Mouse (Mus musculus) forebrain, embryonic 14.5 days (tissue): ENCODE measurements around the gene Wasf1. TPM values are rescaled to one million over a fixed set of nuclear protein-coding genes. Genes with fewer than 3 reads are reported as not detected.

Source experiments
- ATAC-seq: fragments of 200-750 bp; cut with Nextera tagmentation; 2 replicates; pipeline ENCODE4 v1.8.0; 2017; ENCODE audit warnings: mild to moderate bottlenecking, moderate library complexity
- DNase-seq: peaks from one replicate; pipeline ENCODE4 v3.0.0-alpha.2; 2015; ENCODE audit warnings: low spot score
- H3K27ac ChIP-seq: fragments of 300-500 bp; sonication (generic); 2 replicates; pipeline ENCODE4 v1.5.1; 2014; ENCODE audit warnings: low read depth, mild to moderate bottlenecking, control low read depth, low read length, moderate library complexity
- H3K27me3 ChIP-seq: fragments of 300-500 bp; sonication (generic); replicated peaks from 2 replicates; pipeline ENCODE4 v1.6.1; 2014; ENCODE audit warnings: low read length, control low read depth, mixed read lengths; ENCODE audit not compliant: control insufficient read depth, insufficient read depth
- H3K36me3 ChIP-seq: fragments of 300-500 bp; sonication (generic); 2 replicates; pipeline ENCODE4 v1.6.1; 2014; ENCODE audit warnings: low read length, control low read depth; ENCODE audit not compliant: control insufficient read depth, insufficient read depth
- H3K4me1 ChIP-seq: fragments of 300-500 bp; sonication (generic); 2 replicates; pipeline ENCODE4 v1.6.1; 2014; ENCODE audit warnings: antibody characterized with exemption, low read length, control low read depth; ENCODE audit not compliant: control insufficient read depth, insufficient read depth
- H3K4me2 ChIP-seq: fragments of 300-500 bp; sonication (generic); 2 replicates; pipeline ENCODE4 v1.6.1; 2014; ENCODE audit warnings: mild to moderate bottlenecking, control low read depth, low read length
- H3K4me3 ChIP-seq: fragments of 300-500 bp; sonication (generic); 2 replicates; pipeline ENCODE4 v1.5.1; 2014; ENCODE audit warnings: low read depth, low read length, control low read depth
- H3K9ac ChIP-seq: fragments of 300-500 bp; sonication (generic); 2 replicates; pipeline ENCODE4 v1.6.1; 2014; ENCODE audit warnings: mild to moderate bottlenecking, low read length, control low read depth, moderate library complexity
- H3K9me3 ChIP-seq: fragments of 300-500 bp; sonication (generic); replicated peaks from 2 replicates; pipeline ENCODE4 v1.6.1; 2016; ENCODE audit warnings: low read length, control low read depth, mixed read lengths; ENCODE audit not compliant: control insufficient read depth
- WGBS: fragments of 180-500 bp; shearing (Covaris S2); extraction: QIAGEN DNeasy Blood & Tissue Kit; methylation state at CpG from one replicate; pipeline ENCODE4 v1.1.7; 2014; 5-methylcytosine and 5-hydroxymethylcytosine counted together
- polyA plus RNA-seq: library from polyadenylated mRNA; unstranded; fragments of >200 nt; fragmentation: Nextera tagmentation; extraction: Ambion mirVana; gene quantifications from 2 replicates; pipeline ENCODE4 v1.2.1, GENCODE M21; 2014

The Wasf1 gene
- polyA plus RNA-seq, 1 experiment from 2014 or later, result 51.5 TPM

DNA sequence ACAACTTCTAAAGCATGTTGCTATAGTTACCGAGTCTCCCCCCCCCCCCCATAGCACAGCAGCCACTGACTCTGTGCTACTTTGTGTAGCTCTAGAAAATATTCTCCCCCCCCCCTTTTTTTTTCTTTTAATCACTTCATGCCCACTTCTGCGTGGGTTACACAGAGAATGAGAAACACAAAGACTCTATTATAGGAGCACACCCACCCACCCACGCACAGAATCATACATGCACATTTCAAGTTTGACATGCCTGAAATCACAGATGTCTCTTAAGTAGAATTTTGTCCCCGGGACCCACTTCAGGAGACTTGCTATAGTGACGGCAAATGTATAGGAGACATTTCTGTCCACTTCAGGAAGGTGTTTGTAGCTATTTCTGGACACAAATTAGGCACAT lies 88.0 kb downstream of the Wasf1 start:
- Histone ChIP-seq H3K9ac (no peak overlapping the region), H3K27ac (no peak overlapping the region), H3K4me3 (no peak overlapping the region), H3K4me1 (0 out of 2 replicates have a peak, but pooled peaks cover 9% of the 10 kb centered on the region), H3K9me3 (no peaks in the 10 kb centered on the region), H3K27me3 (no peaks in the 10 kb centered on the region), H3K4me2 (no peak overlapping the region), H3K36me3 (no peaks in the 10 kb centered on the region)
- ATAC-seq (peak; percentile 16; the same call in 1 of the 2 replicates), DNase-seq (no peak)
- 54% methylated on average over 5 of the region's 5 CpGs for WGBS

DNA sequence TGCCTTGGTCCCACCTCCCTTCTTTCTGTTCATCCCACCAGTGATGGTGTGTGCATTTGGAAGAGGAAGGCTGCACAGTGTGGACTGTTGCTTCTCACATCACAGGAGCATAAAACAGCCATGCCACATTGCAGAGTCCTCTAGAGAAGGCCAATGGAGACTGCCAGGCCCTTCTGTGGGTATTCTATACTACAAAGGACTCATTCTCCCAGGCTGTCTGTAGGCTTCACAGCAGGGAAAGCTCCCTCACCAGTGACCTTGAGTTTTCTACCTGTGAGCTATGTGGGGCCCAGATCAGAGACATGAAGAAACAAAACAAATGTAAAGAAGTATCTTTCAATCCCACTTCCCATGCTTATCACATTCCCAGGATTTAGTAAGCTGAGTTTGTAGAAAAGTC lies 100.5 kb downstream of the Wasf1 start:
- Histone ChIP-seq H3K27me3 (no peaks in the 10 kb centered on the region), H3K9me3 (no peaks in the 10 kb centered on the region), H3K27ac (no peak overlapping the region), H3K9ac (no peak overlapping the region), H3K4me1 (no peaks in the 10 kb centered on the region), H3K4me2 (no peak overlapping the region), H3K4me3 (no peak overlapping the region), H3K36me3 (no peaks in the 10 kb centered on the region)
- ATAC-seq (no peak), DNase-seq (no peak)

DNA sequence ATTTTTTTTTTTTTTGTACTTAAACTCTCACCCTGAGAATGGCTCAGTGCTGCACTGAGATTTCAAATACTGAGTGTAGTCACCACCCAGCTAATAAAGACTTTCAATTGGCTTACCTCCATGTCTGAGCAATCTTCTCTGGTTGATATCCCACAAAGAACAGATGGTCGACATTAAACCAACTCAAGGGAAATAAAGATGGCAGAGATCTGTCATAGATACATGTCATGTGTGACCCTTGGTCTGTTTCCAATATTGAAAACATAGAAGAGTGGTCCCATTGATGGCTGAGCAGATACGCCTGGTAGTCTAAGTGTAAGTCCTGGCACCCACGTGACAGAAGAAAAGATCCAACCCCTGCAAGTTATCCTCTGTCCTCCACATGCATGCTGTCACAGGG lies 101.3 kb downstream of the Wasf1 start:
- Histone ChIP-seq H3K4me3 (no peak overlapping the region), H3K27ac (no peak overlapping the region), H3K27me3 (no peaks in the 10 kb centered on the region), H3K9me3 (no peaks in the 10 kb centered on the region), H3K9ac (no peak overlapping the region), H3K4me1 (no peaks in the 10 kb centered on the region), H3K36me3 (no peaks in the 10 kb centered on the region), H3K4me2 (no peak overlapping the region)
- DNase-seq (no peak), ATAC-seq (no peak)
- WGBS, result 87% methylated on average over 3 of the region's 3 CpGs

DNA sequence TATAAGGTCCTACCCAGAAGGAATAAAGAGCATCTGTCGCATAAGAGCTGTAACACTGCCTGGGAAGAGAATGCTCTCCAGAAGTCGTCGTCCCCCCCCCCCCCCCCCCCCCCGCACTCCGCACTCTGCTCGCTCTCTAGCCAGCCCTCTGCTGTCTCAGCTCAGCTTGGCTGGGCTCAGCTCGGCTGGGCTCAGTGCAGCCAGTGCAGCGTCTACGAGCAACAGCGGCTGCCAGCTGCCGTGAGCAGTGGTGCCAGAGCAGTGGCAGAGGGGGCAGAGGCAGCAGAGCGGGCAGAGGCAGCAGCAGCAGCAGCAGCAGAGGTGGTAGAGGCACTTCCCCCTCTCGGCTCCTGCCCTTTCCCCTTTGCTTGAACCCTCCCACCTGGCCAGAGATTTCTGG lies 102.1 kb downstream of the Wasf1 start:
- Histone ChIP-seq H3K4me2 (0 out of 2 replicates have a peak overlapping the region, but pooled peaks have one; percentile 3), H3K9ac (no peak overlapping the region), H3K27me3 (no peaks in the 10 kb centered on the region), H3K4me1 (no peaks in the 10 kb centered on the region), H3K36me3 (no peaks in the 10 kb centered on the region), H3K27ac (no peak overlapping the region), H3K4me3 (no peak overlapping the region), H3K9me3 (no peaks in the 10 kb centered on the region)
- DNase-seq (peak; percentile 45), ATAC-seq (peak; percentile 78)
- WGBS, result 22% methylated on average over 11 of the region's 13 CpGs

Other genes starting within 250 kb of the Wasf1 start
- gene Mettl24, start 200.2 kb upstream of the Wasf1 start, polyA plus RNA-seq, result 0.23 and 0.29 TPM in 2 replicates
- gene Cdc40, start 164 bp upstream of the Wasf1 start, polyA plus RNA-seq, result 28.0 and 31.1 TPM in 2 replicates
- gene Gpr6, start 188.8 kb downstream of the Wasf1 start, polyA plus RNA-seq, result 1.5 and 2.3 TPM in 2 replicates